8 mouse cellular contexts compared by ENCODE assay signal in genomic region chr15:12380548-12380947, GRCm38 (mm10). TPM values are rescaled to one million over a fixed set of nuclear protein-coding genes. Genes with fewer than 3 reads are reported as not detected.
DNase-seq lines count a peak whose midpoint lies in the region; ATAC-seq and TF ChIP-seq lines count a peak whose summit lies in the region.

No protein-coding gene starts in this region.

- ATAC-seq in Patski, result no peak
- peak; percentile 58 for ATAC-seq in granulocyte monocyte progenitor cell, adult 5-6 weeks (replicated peaks; ENCODE audit: poor library complexity, severe bottlenecking)
- ATAC-seq in intestine, embryonic 16.5 days, result no peak

- H3K36me3 ChIP-seq in intestine, embryonic 16.5 days (ENCODE audit: control insufficient read depth, insufficient read depth, low read length), result peaks cover 9% of the 10 kb centered on the region; the same call in 1 of the 2 replicates

- H3K4me1 ChIP-seq in intestine, embryonic 16.5 days (ENCODE audit: control insufficient read depth, insufficient read depth, low read length), result peaks cover 5% of the 10 kb centered on the region

- WGBS in intestine, embryonic 16.5 days, result 55% methylated on average over 5 of the region's 5 CpGs

- H3K4me3 ChIP-seq in left cerebral cortex, adult 2 months, result no peak overlapping the region
- no peak overlapping the region for H3K4me3 ChIP-seq in intestine, embryonic 16.5 days (ENCODE audit: low read length)

- no peak overlapping the region for H3K27ac ChIP-seq in left cerebral cortex, adult 2 months
- no peak overlapping the region for H3K27ac ChIP-seq in intestine, embryonic 16.5 days (ENCODE audit: low read length)

- POLR2A ChIA-PET in Patski (lab: Charles Lee), result no interaction called here

- CTCF ChIA-PET in Patski (lab: Charles Lee), result no interaction called here

- in situ Hi-C loops in Patski (cut with MboI; ENCODE audit: low pct_unique_long_range_greater_than_20kb), result no loop called here

- intact Hi-C loops in left cerebral cortex, adult 2 months (cut with DNase I), result no loop called here

- H3K9ac ChIP-seq in intestine, embryonic 16.5 days (ENCODE audit: low read depth, low read length), result no peak overlapping the region

- DNase-seq in left cerebral cortex, adult 2 months (ENCODE audit: extremely low spot score in 1 of 2, low spot score in 2 of 2), result no peak
- no peak for DNase-seq in left cerebral cortex, adult 11 months (ENCODE audit: low spot score)
- DNase-seq in Patski (ENCODE audit: low read depth, low spot score), result peak; percentile 7
- DNase-seq in lung, postnatal 14 days, result peak; percentile 62
- peak; percentile 44 for DNase-seq in testis, postnatal 14 days (ENCODE audit: low spot score)
- no peak for DNase-seq in cerebellum, adult 11-12 months

- no peaks in the 10 kb centered on the region for H3K27me3 ChIP-seq in Patski
- no peaks in the 10 kb centered on the region for H3K27me3 ChIP-seq in intestine, embryonic 16.5 days (replicated peaks; ENCODE audit: control insufficient read depth, insufficient read depth, low read length)

- no peaks in the 10 kb centered on the region for H3K9me3 ChIP-seq in intestine, embryonic 16.5 days (ENCODE audit: control insufficient read depth, low read length)

- peak; percentile 56 for TF ChIP-seq CTCF in left cerebral cortex, adult 2 months (IDR thresholded peaks at IDR 0.05)
- peak; percentile 84 for TF ChIP-seq CTCF in Patski (IDR thresholded peaks at IDR 0.05)

- H3K4me2 ChIP-seq in intestine, embryonic 16.5 days (ENCODE audit: low read depth, low read length), result no peak overlapping the region

RNA-seq across cellular contexts. Expression of gene 1810049J17Rik, which starts 58.8 kb away (rescaled TPM):
- total RNA-seq in left cerebral cortex, adult 2 months (2021), result 1 to 10 TPM; 1.2 to 2.6 TPM
- polyA plus RNA-seq in Patski (2021), result 2.0 TPM
- not detected in 2 replicates for total RNA-seq in granulocyte monocyte progenitor cell, adult 5-6 weeks (2014; fragmentation: Nextera tagmentation)
- total RNA-seq in granulocyte monocyte progenitor cell, adult 5-6 weeks (2017), result not detected in 2 replicates
- polyA plus RNA-seq in intestine, embryonic 16.5 days (2015; fragmentation: Nextera tagmentation; extraction: Ambion mirVana), result 0.81 and 2.1 TPM in 2 replicates

RNA-seq across cellular contexts. Expression of gene Golph3, which starts 59.3 kb away (rescaled TPM):
- total RNA-seq in left cerebral cortex, adult 2 months (2021), result 100 to 1,000 TPM; 103 to 108 TPM
- 106 TPM for polyA plus RNA-seq in Patski (2021)
- total RNA-seq in granulocyte monocyte progenitor cell, adult 5-6 weeks (2014; fragmentation: Nextera tagmentation), result 64.1 and 73.3 TPM in 2 replicates
- total RNA-seq in granulocyte monocyte progenitor cell, adult 5-6 weeks (2017), result 92.7 and 98.3 TPM in 2 replicates
- polyA plus RNA-seq in intestine, embryonic 16.5 days (2015; fragmentation: Nextera tagmentation; extraction: Ambion mirVana), result 66.9 and 74.3 TPM in 2 replicates

Comparison
In these comparisons a context has a peak if more than half of its experiments do, and no peak if none do; other contexts are left out.
1. DNase-seq: peak in Patski (single experiment), lung, postnatal 14 days (single experiment) and testis, postnatal 14 days (single experiment); none in left cerebral cortex, adult 2 months (0 of 2), left cerebral cortex, adult 11 months (single experiment) and cerebellum, adult 11-12 months (single experiment).